Mouse (Mus musculus) gastrocnemius, postnatal 14 days (tissue): ENCODE data around the gene Pxdn. TPM values are rescaled to one million over a fixed set of nuclear protein-coding genes. Genes with fewer than 3 reads are reported as not detected.
A peak's percentile ranks its signal among the peaks of the same experiment; 100 is the strongest.

ENCODE experiments used
- DNase-seq: peaks from one replicate; pipeline ENCODE4 v3.0.0; 2021; ENCODE audit warnings: mixed read lengths
- intact Hi-C: fragments of 180-260 bp; cut with DNase I; formaldehyde crosslinking; loops from one replicate; pipeline ENCODE4 v1.15.1; 2025; ENCODE audit warnings: low total_unique reads
- total RNA-seq, 2 experiments: library from RNA; stranded (reverse); gene quantifications; 2 replicates each; pipeline ENCODE4 v1.2.3; 2021

Gene Pxdn
- total RNA-seq, 2 experiments from 2014 or later: 63.6 to 66.6 TPM

- DNase-seq: no peak
- intact Hi-C loops: no loop called here
Measured at GRCm38 (mm10) chr12:29945182-29945743, 7.9 kb downstream of the Pxdn start.

- intact Hi-C loops: no loop called here
Measured at GRCm38 (mm10) chr12:29951043-29951442, 13.6 kb downstream of the Pxdn start.

GRCm38 (mm10) chr12:29951485-29951884 lies 14.1 kb downstream of the Pxdn start:
- intact Hi-C loops: no loop called here
- no peak for DNase-seq

More at GRCm38 (mm10) chr12:29951043-29951442, 13.6 kb downstream of the Pxdn start:
- DNase-seq: no peak

- intact Hi-C loops: no loop called here
- peak; percentile 64 for DNase-seq
Measured at GRCm38 (mm10) chr12:29952102-29952501, 14.7 kb downstream of the Pxdn start.

- peak; percentile 24 for DNase-seq
- intact Hi-C loops: no loop called here
Measured at GRCm38 (mm10) chr12:29953999-29954398, 16.6 kb downstream of the Pxdn start.

- no peak for DNase-seq
- intact Hi-C loops: no loop called here
Measured at GRCm38 (mm10) chr12:29954464-29954863, 17.1 kb downstream of the Pxdn start.

GRCm38 (mm10) chr12:29956969-29957368 lies 19.6 kb downstream of the Pxdn start:
- DNase-seq: no peak
- intact Hi-C loops: no loop called here

- intact Hi-C loops: no loop called here
- no peak for DNase-seq
Measured at GRCm38 (mm10) chr12:29958637-29959036, 21.2 kb downstream of the Pxdn start.

- DNase-seq: no peak
- intact Hi-C loops: no loop called here
Measured at GRCm38 (mm10) chr12:29961041-29961440, 23.6 kb downstream of the Pxdn start.

- intact Hi-C loops: no loop called here
- no peak for DNase-seq
Measured at GRCm38 (mm10) chr12:29965016-29965415, 27.6 kb downstream of the Pxdn start.

- DNase-seq: no peak
- intact Hi-C loops: no loop called here
Measured at GRCm38 (mm10) chr12:29971795-29972464, 34.5 kb downstream of the Pxdn start.

- intact Hi-C loops: no loop called here
- DNase-seq: no peak
Measured at GRCm38 (mm10) chr12:29972533-29972932, 35.1 kb downstream of the Pxdn start.

GRCm38 (mm10) chr12:29980076-29980475 lies 42.7 kb downstream of the Pxdn start:
- intact Hi-C loops: loop anchor here (10.0 kb wide), 1 partner anchor 45 kb away; the partner anchor contains the start of gene Pxdn
- DNase-seq: peak; percentile 36

GRCm38 (mm10) chr12:29981722-29982293 lies 44.4 kb downstream of the Pxdn start:
- intact Hi-C loops: loop anchor here (10.0 kb wide), 1 partner anchor 47 kb away; the partner anchor contains the start of gene Pxdn
- DNase-seq: no peak

GRCm38 (mm10) chr12:29983190-29983589 lies 45.8 kb downstream of the Pxdn start:
- intact Hi-C loops: loop anchor here (10.0 kb wide), 1 partner anchor 48 kb away; the partner anchor contains the start of gene Pxdn
- no peak for DNase-seq

- intact Hi-C loops: loop anchor here (10.0 kb wide), 1 partner anchor 50 kb away; the partner anchor contains the start of gene Pxdn
- DNase-seq: no peak
Measured at GRCm38 (mm10) chr12:29985126-29985525, 47.7 kb downstream of the Pxdn start.

- intact Hi-C loops: loop anchor here (10.0 kb wide), 1 partner anchor 51 kb away; the partner anchor contains the start of gene Pxdn
- no peak for DNase-seq
Measured at GRCm38 (mm10) chr12:29986241-29986640, 48.8 kb downstream of the Pxdn start.

GRCm38 (mm10) chr12:29998895-29999294 lies 61.5 kb downstream of the Pxdn start:
- DNase-seq: no peak
- intact Hi-C loops: no loop called here

- intact Hi-C loops: no loop called here
- no peak for DNase-seq
Measured at GRCm38 (mm10) chr12:30001951-30002350, 64.5 kb downstream of the Pxdn start.

- peak; percentile 62 for DNase-seq
- intact Hi-C loops: no loop called here
Measured at GRCm38 (mm10) chr12:30003680-30004364, 66.4 kb downstream of the Pxdn start.
